Mouse (Mus musculus) limb, embryonic 14.5 days (tissue): ENCODE measurements around the gene Klra17. TPM values are rescaled to one million over a fixed set of nuclear protein-coding genes. Genes with fewer than 3 reads are reported as not detected.
"Not testable (repeated sequence)": the region's sequence is repeated elsewhere in the genome, so short reads cannot be mapped to it uniquely, and the experiment has no call there.

Experiments used
- ATAC-seq: fragments of 200-750 bp; cut with Nextera tagmentation; 2 replicates; pipeline ENCODE4 v1.8.0; 2017; ENCODE audit warnings: low read depth, moderate number of reproducible peaks, moderate TSS enrichment; ENCODE audit not compliant: low FRiP score
- DNase-seq: peaks from one replicate; pipeline ENCODE4 v3.0.0-alpha.2; 2015; ENCODE audit warnings: low spot score
- H3K27ac ChIP-seq: fragments of 300-500 bp; sonication (generic); replicated peaks from 2 replicates; pipeline ENCODE4 v1.5.1; 2014; ENCODE audit warnings: low read depth, mild to moderate bottlenecking, low read length, moderate library complexity, mixed read lengths
- H3K27me3 ChIP-seq: fragments of 300-500 bp; sonication (generic); 2 replicates; pipeline ENCODE4 v1.6.1; 2014; ENCODE audit warnings: low read length, mixed read lengths; ENCODE audit not compliant: control insufficient read depth, insufficient read depth
- H3K36me3 ChIP-seq: fragments of 300-500 bp; sonication (generic); 2 replicates; pipeline ENCODE4 v1.6.1; 2014; ENCODE audit warnings: mild to moderate bottlenecking, low read length, moderate library complexity, mixed read lengths; ENCODE audit not compliant: control insufficient read depth, insufficient read depth
- H3K4me1 ChIP-seq: fragments of 300-500 bp; sonication (generic); 2 replicates; pipeline ENCODE4 v1.6.1; 2014; ENCODE audit warnings: antibody characterized with exemption, low read length, mixed read lengths; ENCODE audit not compliant: control insufficient read depth, insufficient read depth
- H3K4me2 ChIP-seq: fragments of 300-500 bp; sonication (generic); replicated peaks from 2 replicates; pipeline ENCODE4 v1.6.1; 2014; ENCODE audit warnings: low read depth, mild to moderate bottlenecking, low read length, moderate library complexity; ENCODE audit not compliant: severe bottlenecking
- H3K4me3 ChIP-seq: fragments of 300-500 bp; sonication (generic); replicated peaks from 2 replicates; pipeline ENCODE4 v1.5.1; 2014; ENCODE audit warnings: low read length
- H3K9ac ChIP-seq: fragments of 300-500 bp; sonication (generic); 2 replicates; pipeline ENCODE4 v1.6.1; 2014; ENCODE audit warnings: mild to moderate bottlenecking, low read depth, low read length, moderate library complexity; ENCODE audit not compliant: severe bottlenecking
- H3K9me3 ChIP-seq: fragments of 300-500 bp; sonication (generic); 2 replicates; pipeline ENCODE4 v1.6.1; 2016; ENCODE audit warnings: low read length; ENCODE audit not compliant: control insufficient read depth
- POLR2A ChIP-seq: fragments of 200-500 bp; IDR thresholded peaks from 2 replicates; pipeline ENCODE4 v1.8.0; 2012; ENCODE audit warnings: inconsistent platforms, mild to moderate bottlenecking, moderate library complexity, borderline replicate concordance; ENCODE audit not compliant: insufficient read depth, insufficient read length; ENCODE audit errors: extremely low read depth
- WGBS: fragments of 180-500 bp; shearing (Covaris S2); extraction: QIAGEN DNeasy Blood & Tissue Kit; methylation state at CpG from one replicate; pipeline ENCODE4 v1.1.7; 2014; 5-methylcytosine and 5-hydroxymethylcytosine counted together
- polyA plus RNA-seq, 2 experiments: library from polyadenylated mRNA; depleted of rRNA in 1 of 2; stranded (reverse) in 1 of 2; unstranded in 1 of 2; fragments of >200 nt; fragmentation: Nextera tagmentation in 1 of 2; extraction: Ambion mirVana in 1 of 2; gene quantifications; 2 replicates each; pipeline versions ENCODE4 v1.2.1 to v1.2.3; 2012 to 2014

Gene Klra17
- polyA plus RNA-seq, 2 experiments = 0.05 TPM; not detected in 1

- 85% methylated on average over 1 of the region's 1 CpGs for WGBS
- no peak for TF ChIP-seq POLR2A
- no peak overlapping the region for H3K4me2 ChIP-seq
- no peak overlapping the region for H3K9ac ChIP-seq
- H3K27ac ChIP-seq = no peak overlapping the region
- H3K36me3 ChIP-seq = no peaks in the 10 kb centered on the region
- ATAC-seq = no peak
- DNase-seq = no peak
- no peaks in the 10 kb centered on the region for H3K27me3 ChIP-seq
- H3K4me3 ChIP-seq = no peak overlapping the region
- no peaks in the 10 kb centered on the region for H3K4me1 ChIP-seq
- H3K9me3 ChIP-seq = no peaks in the 10 kb centered on the region
Observed at GRCm38 (mm10) chr6:129824004-129824403, 52.5 kb downstream of the Klra17 start.

- no peaks in the 10 kb centered on the region for H3K4me1 ChIP-seq
- 52% methylated on average over 3 of the region's 3 CpGs for WGBS
- H3K27me3 ChIP-seq = no peaks in the 10 kb centered on the region
- no peaks in the 10 kb centered on the region for H3K9me3 ChIP-seq
- H3K4me2 ChIP-seq = no peak overlapping the region
- no peak overlapping the region for H3K4me3 ChIP-seq
- no peaks in the 10 kb centered on the region for H3K36me3 ChIP-seq
- H3K9ac ChIP-seq = no peak overlapping the region
- no peak overlapping the region for H3K27ac ChIP-seq
- no peak for TF ChIP-seq POLR2A
- ATAC-seq (no peak), DNase-seq (no peak)
Observed at GRCm38 (mm10) chr6:129817731-129818130, 58.7 kb downstream of the Klra17 start.

- not testable (repeated sequence) for ATAC-seq, DNase-seq, H3K36me3 ChIP-seq, H3K4me1 ChIP-seq, H3K27ac ChIP-seq, H3K9ac ChIP-seq, H3K4me3 ChIP-seq, H3K4me2 ChIP-seq, H3K9me3 ChIP-seq, H3K27me3 ChIP-seq
- 82% methylated on average over 3 of the region's 3 CpGs for WGBS
Observed at GRCm38 (mm10) chr6:129784170-129784569, 92.3 kb downstream of the Klra17 start, which contains the start of gene Gm156. Gene Gm156 (minus strand): TSS chr6:129784270.

Other genes starting within 250 kb of the Klra17 start
- gene Klrc3, start 233.3 kb downstream of the Klra17 start, polyA plus RNA-seq (2012; rRNA removed) = not detected in 2 replicates
- not detected in 2 replicates for gene Klrc3, start 233.3 kb downstream of the Klra17 start, polyA plus RNA-seq (2014; fragmentation: Nextera tagmentation; extraction: Ambion mirVana)
- gene Klrc2, start 216.0 kb downstream of the Klra17 start, polyA plus RNA-seq (2012; rRNA removed) = not detected in 2 replicates
- gene Klrc2, start 216.0 kb downstream of the Klra17 start, polyA plus RNA-seq (2014; fragmentation: Nextera tagmentation; extraction: Ambion mirVana) = not detected in 2 replicates
- gene Klrc1, start 197.7 kb downstream of the Klra17 start, polyA plus RNA-seq (2012; rRNA removed) = not detected in 2 replicates
- gene Klrc1, start 197.7 kb downstream of the Klra17 start, polyA plus RNA-seq (2014; fragmentation: Nextera tagmentation; extraction: Ambion mirVana) = not detected in 2 replicates
- 0.09 TPM in 1 of 2 replicates, not detected in the other for gene Klri1, start 159.5 kb downstream of the Klra17 start, polyA plus RNA-seq (2012; rRNA removed)
- gene Klri1, start 159.5 kb downstream of the Klra17 start, polyA plus RNA-seq (2014; fragmentation: Nextera tagmentation; extraction: Ambion mirVana) = not detected in 2 replicates
- not detected in 2 replicates for gene Klri2, start 136.2 kb downstream of the Klra17 start, polyA plus RNA-seq (2012; rRNA removed)
- gene Klri2, start 136.2 kb downstream of the Klra17 start, polyA plus RNA-seq (2014; fragmentation: Nextera tagmentation; extraction: Ambion mirVana) = not detected in 2 replicates
- not detected in 2 replicates for gene Gm156, start 92.4 kb downstream of the Klra17 start, polyA plus RNA-seq (2012; rRNA removed)
- gene Gm156, start 92.4 kb downstream of the Klra17 start, polyA plus RNA-seq (2014; fragmentation: Nextera tagmentation; extraction: Ambion mirVana) = not detected in 2 replicates
- gene Gm17631, start 14.0 kb downstream of the Klra17 start, polyA plus RNA-seq (2012; rRNA removed) = not detected in 2 replicates
- not detected in 2 replicates for gene Gm17631, start 14.0 kb downstream of the Klra17 start, polyA plus RNA-seq (2014; fragmentation: Nextera tagmentation; extraction: Ambion mirVana)
- not detected in 2 replicates for gene Klra5, start 41.0 kb upstream of the Klra17 start, polyA plus RNA-seq (2012; rRNA removed)
- gene Klra5, start 41.0 kb upstream of the Klra17 start, polyA plus RNA-seq (2014; fragmentation: Nextera tagmentation; extraction: Ambion mirVana) = not detected in 2 replicates
- not detected in 2 replicates for gene Klra6, start 150.3 kb upstream of the Klra17 start, polyA plus RNA-seq (2012; rRNA removed)
- not detected in 2 replicates for gene Klra6, start 150.3 kb upstream of the Klra17 start, polyA plus RNA-seq (2014; fragmentation: Nextera tagmentation; extraction: Ambion mirVana)
- gene Klra4, start 190.6 kb upstream of the Klra17 start, polyA plus RNA-seq (2012; rRNA removed) = not detected in 2 replicates
- gene Klra4, start 190.6 kb upstream of the Klra17 start, polyA plus RNA-seq (2014; fragmentation: Nextera tagmentation; extraction: Ambion mirVana) = not detected in 2 replicates